Mouse (Mus musculus): ENCODE measurements around the gene Kcnip4. TPM values are rescaled to one million over a fixed set of nuclear protein-coding genes. Genes with fewer than 3 reads are reported as not detected.

Kcnip4 gene
- total RNA-seq, 2 experiments from 2014 or later: 0.12 TPM; not detected in 1

DNA sequence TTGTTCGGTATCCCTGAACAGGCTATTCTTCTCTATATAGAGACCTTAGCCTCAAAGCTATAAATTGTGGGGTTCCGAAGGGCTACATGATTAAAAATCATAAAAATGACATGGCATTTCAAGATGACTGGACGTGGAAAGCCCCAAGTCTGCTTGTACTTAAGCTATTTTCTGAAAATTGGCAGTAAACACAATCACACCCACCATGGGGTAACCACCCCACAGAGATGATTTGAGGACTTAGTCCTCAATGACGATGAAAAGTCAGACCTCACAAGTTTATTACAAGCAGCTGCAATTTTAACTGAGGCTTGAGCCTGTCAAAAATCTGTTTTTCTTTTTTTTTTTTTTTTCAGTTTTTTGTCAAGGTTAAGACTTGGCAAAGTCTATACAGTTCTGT lies 527.3 kb downstream of the Kcnip4 start:
- no peak for DNase-seq
- intact Hi-C loops (cut with DNase I): no loop called here

DNA sequence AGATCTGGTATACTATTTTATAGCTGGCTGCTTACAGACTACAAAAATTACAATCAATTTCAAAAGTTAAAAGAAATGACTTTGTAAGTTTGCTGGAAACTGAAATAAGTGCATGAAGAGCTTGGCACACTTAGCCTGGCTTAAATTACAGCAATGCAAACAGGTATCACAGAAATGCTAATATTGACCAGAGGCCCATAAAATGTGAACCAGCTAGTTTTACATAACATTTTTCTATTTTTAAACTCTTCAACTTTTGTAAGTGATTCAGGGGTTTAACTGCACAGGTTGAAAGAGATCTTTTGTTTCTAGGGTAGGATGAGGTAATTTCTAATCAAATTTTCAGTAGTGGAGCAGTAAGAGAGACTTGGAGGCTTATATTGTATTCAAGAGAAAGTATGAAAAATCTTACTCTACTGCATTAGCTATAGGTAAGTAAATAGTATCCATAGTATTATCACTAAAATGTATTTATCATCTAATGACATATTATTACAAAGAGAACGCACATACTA lies 535.5 kb downstream of the Kcnip4 start:
- intact Hi-C loops (cut with DNase I): no loop called here
- DNase-seq: no peak

DNA sequence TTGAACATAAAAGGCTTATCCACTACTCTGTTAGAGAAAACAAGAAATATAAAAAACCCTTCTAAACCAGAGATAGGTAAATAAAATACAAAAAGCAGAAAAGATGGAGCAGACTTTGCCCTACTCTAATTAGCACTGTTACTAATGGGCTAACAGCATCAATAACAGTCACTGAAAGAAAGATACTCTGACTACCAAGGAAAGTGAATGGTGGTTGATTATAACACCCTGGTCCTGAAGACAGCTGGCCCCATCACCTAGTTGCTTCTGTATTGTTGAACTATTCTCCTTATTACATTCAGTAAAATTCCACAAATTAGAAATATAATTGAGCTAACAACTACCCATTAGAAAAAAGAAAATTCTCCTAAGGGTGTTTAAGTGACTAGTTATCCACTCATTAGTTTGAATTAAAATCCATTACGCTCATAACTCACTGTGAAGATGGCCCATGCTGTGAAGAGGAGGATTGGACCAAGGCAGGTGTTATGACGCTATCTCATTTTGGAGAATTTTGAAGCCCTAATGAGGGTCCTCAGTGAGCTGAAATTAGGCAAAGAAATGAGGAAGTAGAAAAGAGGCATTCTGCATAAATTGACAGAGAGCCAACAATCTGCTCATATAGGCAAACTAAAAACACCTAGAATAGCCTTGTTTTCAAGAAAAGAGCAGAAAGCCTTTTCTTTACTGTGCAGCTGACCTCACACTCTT lies 582.2 kb downstream of the Kcnip4 start:
- DNase-seq: no peak
- intact Hi-C loops (cut with DNase I): no loop called here

DNA sequence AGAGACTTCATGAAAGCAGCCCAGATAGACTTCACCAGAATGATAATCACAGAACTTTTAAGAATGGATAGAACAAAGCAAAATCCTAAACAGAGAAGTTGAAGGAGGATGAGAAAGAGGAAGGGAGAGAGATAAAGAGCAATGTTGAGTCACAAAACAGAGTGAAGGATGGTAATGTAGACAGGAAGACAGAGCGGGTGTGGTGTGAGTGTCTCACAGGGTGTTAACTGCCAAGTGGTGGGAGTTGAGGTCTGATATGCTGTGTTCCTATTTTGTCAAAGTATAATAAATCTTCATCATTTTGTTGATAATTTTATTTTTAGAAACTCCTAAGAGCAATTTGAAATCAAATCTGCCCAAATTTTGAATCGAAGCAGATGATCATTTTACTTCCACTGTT lies 592.8 kb downstream of the Kcnip4 start:
- no peak for DNase-seq
- intact Hi-C loops (cut with DNase I): no loop called here

DNA sequence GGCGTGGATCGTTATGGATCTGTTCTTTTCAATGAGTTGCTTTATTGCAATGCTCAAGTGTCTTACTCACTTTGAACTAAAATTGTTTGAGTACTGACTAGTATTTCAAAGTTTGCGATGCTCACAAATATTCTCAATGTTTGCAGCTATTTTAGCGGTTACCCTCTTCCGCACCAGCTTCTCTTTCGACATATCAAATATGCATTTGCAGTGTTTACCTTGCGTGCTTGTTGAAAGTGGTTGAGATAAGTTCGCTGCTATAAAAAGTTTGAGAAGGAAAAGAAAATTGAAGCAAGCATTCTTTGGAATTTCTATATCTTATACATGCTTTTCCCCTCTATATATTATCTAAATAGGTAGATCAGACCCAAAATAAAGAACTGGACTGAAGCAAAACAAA lies 634.5 kb downstream of the Kcnip4 start:
- intact Hi-C loops (cut with DNase I): no loop called here
- DNase-seq: no peak

DNA sequence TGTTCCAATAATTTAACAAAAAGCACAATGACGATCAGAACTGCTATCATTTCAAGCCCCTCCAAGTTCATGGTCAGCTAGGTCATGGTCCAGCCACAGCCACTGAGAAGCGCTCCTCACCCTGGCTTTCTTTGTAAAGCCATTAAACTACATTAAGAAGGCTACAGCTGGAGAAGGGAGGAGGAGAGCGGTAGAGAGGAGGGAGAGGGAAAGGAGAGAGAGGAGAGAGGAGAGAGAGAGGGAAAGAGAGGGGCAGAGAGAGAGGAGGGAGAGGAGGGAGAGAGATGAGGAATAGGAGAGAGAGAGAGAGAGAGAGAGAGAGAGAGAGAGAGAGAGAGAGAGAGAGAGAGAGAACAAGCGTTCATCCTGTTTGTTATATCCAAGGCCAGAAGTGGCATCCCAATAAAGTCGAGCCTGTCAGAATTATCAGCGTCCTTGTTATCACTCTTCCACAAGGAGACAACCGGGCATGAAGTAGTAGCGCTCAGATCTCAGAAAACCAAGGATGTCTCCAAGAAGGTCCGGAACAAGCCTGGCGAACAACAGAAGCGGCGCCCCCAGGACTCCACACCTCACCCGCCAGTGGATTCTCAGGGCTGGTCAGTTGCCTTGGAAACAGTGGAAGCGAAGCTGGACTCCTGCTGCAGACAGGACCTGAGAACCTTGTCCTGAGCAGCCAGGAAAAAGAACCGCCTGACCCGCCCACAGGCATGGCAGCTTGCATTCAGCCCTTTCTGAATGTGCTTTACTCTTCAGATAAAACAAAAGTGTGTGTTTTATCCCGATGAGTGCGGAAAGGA lies 635.1 kb downstream of the Kcnip4 start:
- no peak for DNase-seq
- intact Hi-C loops (cut with DNase I): no loop called here

DNA sequence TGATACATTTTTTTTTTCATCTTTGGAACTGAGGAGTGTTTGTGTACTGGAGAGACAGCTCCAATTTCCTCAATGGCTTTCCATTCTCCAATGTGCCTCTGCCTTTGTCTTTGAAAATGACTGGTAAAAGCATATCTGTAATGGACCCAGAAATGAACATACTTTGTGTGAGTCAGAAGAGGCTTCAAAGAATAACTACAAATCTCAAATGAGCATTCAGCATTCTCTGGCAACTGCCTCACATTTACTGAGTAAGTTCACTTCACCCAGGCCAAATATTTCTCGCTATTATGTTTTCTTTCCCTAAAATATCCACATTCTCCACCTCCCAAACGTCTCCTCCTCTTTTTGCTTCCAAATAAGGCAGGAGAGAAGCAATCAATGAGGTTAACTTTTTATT lies 646.6 kb downstream of the Kcnip4 start:
- intact Hi-C loops (cut with DNase I): no loop called here
- no peak for DNase-seq

DNA sequence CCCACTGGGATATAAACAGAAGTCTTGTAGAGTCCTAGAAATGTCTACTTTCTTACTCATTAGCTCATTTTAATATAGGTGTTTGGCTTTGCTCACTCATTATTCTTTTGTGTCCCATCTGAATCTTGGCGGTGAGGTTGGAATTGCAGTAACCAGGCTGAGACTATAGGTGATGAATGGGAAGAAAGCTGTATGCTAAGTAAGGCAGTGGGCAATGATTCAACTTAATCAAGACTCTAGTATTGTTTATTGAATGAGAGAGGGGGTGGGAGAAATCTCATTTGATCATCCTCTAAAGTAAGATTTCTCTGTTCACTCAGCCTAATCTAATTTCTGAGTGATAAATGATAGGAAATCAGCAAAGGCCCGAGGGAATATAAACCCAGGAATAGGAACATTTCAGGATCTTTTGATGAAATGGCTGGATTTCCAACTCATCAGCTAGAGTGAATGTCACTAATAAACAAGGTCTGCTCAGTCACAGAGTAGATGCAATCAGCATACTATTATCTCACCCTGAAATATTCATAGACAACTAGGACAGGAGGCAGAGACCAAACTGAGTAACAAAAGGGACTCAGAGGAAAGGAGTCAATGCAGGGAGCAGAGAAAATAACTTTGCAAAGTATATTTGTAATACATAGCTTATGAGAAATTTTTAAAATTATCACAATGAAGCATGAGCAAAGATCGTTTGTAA lies 660.3 kb downstream of the Kcnip4 start:
- intact Hi-C loops (cut with DNase I): no loop called here

DNA sequence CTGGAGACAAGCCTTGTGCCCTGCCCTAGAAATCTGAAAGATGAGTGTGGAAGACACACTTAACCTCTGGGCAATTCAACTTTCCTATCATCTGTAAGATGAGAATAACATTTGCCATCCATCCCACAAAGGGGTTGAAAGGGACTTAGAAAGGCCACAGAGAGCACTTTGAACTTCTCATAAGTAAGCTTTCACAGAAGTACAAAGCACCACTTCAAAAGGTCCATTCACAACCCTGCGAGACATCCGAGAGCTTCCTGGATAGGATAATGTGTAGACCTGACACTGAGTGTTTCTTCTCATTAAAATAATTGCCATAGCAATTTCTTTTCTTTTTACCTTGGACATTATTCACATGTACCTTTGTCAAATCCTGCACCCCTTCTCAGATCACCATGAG lies 683.7 kb downstream of the Kcnip4 start:
- no peak for DNase-seq
- intact Hi-C loops (cut with DNase I): no loop called here

More for the DNA sequence above, 660.3 kb downstream of the Kcnip4 start:
- DNase-seq: no peak

DNA sequence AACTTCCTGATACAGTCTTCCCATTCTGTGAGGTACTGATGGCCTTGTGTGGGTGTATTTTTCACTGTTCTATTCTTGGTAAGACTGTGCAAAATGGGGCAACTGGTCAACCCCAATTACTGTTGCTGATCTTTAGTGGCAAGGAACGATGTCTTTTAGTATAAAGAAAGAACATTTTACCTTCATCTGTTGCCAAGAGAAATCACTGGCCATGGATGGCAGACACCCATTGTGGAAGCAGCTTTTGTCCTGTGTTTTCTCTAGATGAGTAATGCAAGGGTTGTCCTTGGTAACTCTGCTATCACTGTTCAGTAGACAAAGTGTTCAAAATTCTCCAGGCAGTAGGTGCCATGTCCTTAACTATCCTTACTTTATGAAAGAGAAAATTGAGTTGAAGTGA lies 729.2 kb downstream of the Kcnip4 start:
- intact Hi-C loops (cut with DNase I): no loop called here
- DNase-seq: no peak

DNA sequence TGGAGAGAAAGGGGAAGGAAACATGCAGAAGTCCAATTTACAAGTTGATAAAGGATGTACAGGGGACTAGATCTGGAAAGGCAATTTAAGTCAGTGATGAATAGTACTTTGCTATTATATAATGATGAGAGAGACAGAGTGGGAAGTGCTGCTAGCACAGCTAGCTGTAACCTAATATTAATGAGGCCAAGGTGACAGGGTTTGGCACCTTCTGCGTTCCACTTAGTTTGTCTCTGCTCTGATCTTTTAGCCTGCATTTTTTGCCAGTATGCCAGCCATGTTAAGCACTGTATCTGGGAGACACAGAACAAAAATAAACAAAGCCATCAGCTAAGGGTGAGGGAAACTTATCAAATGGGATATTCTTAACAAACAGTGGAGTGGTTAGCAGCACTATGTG lies 745.3 kb downstream of the Kcnip4 start:
- intact Hi-C loops (cut with DNase I): no loop called here
- no peak for DNase-seq

DNA sequence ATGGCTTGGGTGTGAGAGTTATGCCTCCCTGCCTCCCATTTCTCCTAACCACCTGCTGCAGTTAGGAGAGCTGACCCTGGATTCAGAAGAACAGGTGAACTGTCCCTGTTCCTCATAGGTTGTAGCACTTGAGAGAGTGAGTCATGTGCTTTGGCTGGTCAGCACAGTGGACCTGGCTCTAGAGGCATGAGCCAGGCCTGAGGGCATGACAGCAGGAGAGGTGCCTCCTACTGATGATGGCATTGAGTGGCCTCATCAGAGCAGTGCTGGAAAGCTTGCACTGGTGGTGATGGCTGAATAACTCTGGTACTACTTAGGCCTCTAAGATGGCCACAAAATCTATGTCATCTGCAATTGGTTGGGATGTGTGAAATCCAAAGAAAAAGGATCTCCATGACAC lies 776.1 kb downstream of the Kcnip4 start:
- no peak for DNase-seq
- intact Hi-C loops (cut with DNase I): no loop called here

DNA sequence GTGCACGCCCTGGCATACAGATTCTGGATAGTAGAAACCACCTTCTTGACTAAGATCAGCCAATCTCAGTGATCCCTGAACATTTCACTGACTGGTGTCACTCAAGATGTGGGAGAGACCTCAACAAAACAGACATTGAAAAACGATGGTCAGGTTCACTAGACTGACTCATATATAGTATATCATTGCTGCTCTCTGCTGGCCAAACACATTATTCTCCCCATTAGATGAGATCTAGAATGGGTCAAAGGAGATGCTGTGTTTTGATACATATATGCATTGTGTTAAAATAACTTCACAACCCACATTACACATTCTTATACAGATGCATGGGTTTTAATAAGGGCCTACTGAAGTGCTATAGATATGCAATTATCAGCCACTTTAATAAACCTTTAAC lies 787.1 kb downstream of the Kcnip4 start:
- DNase-seq: no peak
- intact Hi-C loops (cut with DNase I): no loop called here

DNA sequence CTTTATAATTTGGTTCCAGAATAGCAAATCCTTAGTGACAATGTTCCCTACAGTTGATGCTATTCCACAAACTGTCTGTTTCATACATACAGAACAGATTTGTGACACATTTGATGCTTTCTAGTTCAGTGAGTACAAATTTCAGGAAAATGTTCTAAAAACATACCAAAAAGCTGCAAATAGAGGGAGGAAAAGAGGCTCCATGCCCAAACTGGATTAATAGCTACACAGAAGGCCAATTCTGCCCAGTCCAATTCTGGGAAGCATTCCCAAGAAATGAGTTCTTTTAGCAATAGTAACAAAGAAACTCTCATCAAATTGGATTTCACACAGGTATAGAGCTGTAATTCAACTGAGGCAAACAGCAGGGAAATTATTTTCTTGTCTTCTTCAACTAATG lies 806.5 kb downstream of the Kcnip4 start:
- intact Hi-C loops (cut with DNase I): no loop called here
- DNase-seq: no peak

DNA sequence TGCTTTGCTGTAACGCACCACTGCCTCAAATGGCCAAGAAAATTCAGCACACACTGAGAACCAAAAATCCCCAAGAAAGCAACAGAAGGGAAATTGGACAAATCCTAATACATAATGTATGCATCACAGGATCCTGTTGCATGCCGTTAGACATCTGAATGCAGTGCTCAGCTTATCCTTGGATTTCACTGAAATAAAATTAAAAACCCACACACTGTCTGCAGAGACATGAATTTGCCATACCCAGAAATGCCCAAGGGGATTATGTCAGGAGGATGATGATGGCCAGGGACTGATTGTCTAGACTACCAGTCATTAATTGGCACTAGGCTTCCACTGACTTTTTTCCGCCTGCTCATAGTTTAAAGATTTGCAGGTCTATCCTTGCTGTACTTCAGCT lies 818.7 kb downstream of the Kcnip4 start:
- no peak for DNase-seq
- intact Hi-C loops (cut with DNase I): no loop called here

DNA sequence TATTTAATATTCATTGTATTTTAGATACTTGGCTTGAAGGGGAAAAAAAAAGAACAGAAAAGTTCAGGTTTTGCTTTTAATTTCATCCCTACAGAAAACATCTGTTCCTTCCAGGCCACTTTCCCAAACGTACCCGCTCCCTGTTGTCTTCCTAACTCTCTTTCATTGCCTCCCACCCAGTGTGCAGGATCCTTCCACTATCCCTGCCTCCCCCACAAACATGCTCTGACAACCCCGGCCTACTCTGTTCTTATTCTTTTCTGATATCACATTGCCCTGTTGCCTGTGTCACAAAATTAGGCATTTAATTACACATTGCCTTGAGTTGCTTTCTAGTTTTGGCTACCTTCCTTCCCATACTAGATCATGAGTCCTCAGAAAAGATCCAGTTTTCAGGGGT lies 837.6 kb downstream of the Kcnip4 start:
- intact Hi-C loops (cut with DNase I): no loop called here
- DNase-seq: no peak

DNA sequence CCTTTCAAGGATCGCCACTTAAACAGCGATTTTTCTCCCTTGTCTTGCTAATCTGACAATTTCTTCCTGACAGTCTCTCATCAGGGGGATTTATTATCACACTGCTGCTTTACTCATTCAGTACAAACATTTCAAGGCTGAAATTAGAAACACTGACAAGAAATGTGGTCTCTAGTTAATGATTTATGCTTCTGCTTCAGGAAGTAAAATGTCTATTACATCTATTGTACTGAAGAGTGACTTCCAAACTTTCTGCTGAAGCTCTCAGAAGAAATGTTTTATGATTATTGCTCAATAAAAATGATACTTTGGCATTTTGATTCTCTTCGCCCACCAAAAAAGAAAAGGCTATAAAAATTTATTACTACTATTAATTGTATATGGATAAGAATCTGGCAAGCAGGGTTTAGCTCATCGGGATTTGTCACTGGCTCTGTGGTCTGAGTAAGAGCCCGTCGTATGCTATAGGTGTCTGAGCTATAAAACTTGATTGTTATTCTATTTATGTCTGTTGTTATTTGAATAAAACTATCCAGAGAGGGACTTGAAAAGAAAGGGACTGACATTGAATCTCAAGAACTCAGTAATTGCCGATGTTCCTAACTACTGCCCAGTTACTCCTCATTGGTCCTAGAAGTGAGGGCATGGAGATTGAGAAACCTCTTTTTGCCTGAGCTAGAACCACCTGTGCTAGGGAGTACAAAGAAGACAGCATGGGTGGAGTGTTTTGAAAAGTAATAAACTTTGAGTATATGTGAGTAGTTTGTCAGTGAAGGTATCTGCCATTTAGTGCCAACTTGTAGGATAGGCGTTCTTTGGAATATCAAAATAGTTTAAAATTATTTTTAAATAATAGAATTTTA lies 844.7 kb downstream of the Kcnip4 start:
- intact Hi-C loops (cut with DNase I): no loop called here

DNA sequence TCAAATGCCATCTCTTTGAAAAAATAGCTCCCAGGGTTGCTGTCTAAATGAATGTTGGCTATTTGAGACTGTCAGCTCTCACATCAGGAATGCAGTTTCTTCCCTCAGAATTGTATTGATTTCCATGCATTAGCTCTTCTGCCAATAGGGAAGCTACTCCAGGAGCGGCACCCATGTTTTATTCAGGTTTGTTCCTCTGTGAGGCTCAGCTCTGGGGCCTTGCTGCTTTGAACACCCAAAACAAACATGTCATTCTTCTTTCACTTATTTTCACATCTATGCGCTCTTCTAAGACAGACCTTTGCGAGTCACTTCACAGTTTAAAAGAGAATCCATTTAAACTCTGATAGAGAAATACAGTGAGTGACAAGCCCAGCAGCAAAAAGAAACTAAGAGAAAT lies 862.2 kb downstream of the Kcnip4 start:
- intact Hi-C loops (cut with DNase I): no loop called here

More for the DNA sequence above, 844.7 kb downstream of the Kcnip4 start:
- DNase-seq: no peak

DNA sequence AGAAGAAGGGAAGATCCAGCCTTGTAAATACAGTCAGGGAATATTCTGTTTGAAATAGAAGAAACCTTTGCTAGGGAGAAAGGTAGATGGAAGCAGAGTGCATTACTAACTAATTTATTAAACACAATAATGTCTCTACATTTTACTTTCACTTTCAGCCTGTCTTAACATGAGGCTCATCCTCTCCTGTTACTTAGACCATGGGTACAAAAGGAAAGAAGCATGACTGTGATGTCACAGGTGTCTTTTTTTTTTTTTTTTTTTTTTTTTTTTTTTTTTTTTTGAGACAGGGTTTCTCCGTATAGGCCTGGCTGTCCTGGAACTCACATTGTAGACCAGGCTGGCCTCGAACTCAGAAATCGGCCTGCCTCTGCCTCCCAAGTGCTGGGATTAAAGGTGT lies 864.7 kb downstream of the Kcnip4 start:
- no peak for DNase-seq
- intact Hi-C loops (cut with DNase I): no loop called here

More for the DNA sequence above, 862.2 kb downstream of the Kcnip4 start:
- DNase-seq: no peak

DNA sequence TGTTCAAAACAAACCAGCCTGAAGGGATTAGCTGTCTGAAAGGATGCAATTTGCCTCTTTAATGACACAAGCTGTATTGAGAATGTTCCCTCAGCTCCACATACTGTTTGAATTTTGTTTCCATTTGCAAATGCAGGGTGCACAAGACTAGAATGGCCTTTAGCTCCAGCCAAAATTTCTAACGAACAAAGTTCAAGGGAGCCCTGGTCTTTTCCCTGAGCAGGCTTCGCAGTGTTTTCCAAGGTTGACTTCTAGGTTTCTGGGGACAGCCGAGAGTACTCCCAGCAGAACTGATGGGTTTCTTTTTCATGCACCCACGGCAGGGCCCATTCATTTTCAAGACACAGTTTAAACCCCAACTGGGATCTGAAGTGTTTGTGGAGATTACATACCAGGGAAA lies 874.2 kb downstream of the Kcnip4 start:
- intact Hi-C loops (cut with DNase I): no loop called here
- DNase-seq: no peak

All from gastrocnemius, postnatal 36 days (tissue).